Mouse (Mus musculus): ENCODE measurements around the gene Olfr308.
"Not testable (repeated sequence)": the region's sequence is repeated elsewhere in the genome, so short reads cannot be mapped to it uniquely, and the experiment has no call there.

DNA sequence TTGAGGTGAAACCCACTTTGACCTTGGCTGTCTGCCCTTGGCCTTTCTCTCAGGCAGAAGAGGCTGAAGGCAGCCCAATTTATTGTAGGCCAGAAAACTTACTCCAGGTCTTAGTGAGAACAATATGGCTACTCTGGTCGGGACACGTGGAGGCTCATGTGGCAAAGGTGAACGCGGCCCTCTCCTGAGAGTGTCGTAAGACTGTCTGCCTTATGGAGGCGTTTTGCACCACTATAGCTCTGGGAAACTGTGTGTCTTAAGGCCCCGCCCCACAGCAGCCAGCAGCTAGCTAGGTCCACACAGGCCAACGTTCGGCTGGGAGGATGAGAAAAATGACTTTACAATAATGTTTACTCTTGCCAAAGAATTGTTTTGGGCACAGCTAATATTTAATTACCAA, 20.9 kb upstream of the Olfr308 start:
- TF ChIP-seq CTCF (IDR thresholded peaks at IDR 0.05; ENCODE audit: control insufficient read depth, insufficient read depth, insufficient replicate concordance, low read depth, low read length); POLR2A (IDR thresholded peaks at IDR 0.05; ENCODE audit: control insufficient read depth, low read depth, low read length): not testable (repeated sequence)
